Mouse (Mus musculus): ENCODE measurements around the gene Trim29.

Gene Trim29

DNA sequence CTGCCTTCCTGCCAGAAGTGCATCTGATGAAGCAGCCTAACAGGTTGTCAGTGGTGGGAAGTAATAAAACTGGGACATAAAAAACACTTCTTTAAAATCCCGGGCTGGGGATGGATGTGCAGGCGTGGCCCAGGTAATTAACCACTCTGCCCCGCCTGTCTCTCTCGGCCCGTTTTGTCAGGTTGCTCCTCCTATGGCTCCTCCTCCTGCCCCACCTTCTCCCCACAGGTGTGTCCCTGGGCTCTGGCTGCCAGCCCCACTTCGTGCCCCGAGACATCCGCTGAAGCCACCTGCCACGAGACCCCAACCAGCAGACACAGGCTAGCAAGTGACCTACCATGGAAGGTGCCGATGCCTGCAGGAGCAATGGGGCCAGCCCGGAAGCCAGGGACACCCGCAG lies at the start of gene Trim29:
Gene Trim29, plus strand, starts transcription at position 311 of the 400 bp plus-strand sequence.
- 75% methylated on average over 12 of the region's 12 CpGs for WGBS

DNA sequence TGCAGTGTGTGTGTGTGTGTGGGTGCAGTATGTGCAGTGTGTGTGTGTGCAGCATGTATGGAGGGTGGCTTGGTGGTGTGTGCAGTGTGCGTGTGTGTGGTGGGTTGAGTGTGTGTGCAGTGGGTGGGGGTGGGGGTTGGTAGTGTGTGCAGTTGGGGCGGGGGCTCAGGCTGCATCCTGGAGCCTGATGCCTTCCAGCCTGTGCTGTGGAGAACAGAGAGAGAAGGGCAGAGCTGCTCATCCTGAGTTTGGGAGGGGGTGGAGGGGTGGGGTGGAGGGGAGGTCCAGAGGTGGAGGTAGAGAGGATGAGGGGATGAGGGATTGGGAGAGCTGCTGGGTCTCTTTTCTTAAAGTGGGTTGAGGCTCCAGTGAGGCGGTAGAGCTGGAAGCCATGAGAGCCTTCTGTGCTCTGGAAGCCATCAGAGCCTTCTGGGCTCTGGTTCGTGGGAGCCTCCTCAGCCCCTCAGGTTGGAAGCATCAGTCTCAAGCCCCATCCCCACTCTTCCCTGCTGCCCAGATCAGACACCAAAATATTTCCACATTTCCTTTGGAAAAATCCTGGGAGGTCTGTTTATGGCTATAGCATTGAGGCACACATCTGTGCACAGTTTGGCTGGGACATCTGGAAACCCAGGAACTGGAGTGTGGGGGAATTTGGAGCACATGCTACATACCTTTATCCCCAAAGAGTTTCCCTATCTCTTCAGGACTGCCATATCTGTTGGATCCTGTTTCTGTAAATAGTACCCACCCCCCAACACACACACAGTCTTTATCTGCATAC lies 49.3 kb upstream of the Trim29 start:
- WGBS: 81% methylated on average over 4 of the region's 4 CpGs

DNA sequence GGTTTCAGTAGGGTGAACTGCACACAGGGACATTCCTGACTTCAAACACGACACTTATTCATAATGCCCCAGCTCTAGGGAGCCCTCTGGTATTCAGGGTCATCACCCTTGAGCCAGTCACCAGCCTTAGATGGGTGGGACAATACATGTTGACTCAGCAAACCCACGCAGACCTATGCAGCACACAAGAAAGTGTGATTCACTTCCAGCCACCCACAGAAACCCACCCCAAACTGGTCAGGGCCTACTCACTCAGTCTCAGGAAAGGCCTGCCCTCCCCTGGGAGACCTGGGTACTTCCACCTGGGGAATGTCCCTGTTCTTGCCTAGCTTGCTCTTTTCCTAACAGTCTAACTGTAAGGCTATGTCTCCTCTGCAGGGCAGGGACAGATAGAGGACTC lies 48.7 kb upstream of the Trim29 start:
- WGBS: 74% methylated on average over 2 of the region's 2 CpGs

DNA sequence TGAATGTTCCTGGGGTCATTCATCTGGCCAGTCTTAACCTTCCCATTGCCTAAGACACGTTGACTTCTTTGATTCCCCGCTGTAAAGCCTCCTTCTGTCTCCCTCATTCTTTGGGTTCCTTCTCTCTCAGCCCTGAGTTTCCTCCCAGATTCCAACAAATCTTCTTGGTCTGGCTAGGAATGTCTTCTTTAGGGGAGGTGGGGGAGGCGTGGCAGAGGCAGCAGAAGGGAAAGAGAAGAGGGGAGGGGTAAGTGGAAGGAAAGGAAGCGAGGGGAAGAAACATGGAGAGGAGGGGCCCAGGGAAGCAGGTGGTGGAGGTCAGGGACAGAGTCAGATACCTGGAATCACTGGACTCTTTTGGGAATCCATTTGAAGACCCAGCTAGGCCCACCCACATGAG lies 48.3 kb upstream of the Trim29 start:
- 89% methylated on average over 4 of the region's 4 CpGs for WGBS

DNA sequence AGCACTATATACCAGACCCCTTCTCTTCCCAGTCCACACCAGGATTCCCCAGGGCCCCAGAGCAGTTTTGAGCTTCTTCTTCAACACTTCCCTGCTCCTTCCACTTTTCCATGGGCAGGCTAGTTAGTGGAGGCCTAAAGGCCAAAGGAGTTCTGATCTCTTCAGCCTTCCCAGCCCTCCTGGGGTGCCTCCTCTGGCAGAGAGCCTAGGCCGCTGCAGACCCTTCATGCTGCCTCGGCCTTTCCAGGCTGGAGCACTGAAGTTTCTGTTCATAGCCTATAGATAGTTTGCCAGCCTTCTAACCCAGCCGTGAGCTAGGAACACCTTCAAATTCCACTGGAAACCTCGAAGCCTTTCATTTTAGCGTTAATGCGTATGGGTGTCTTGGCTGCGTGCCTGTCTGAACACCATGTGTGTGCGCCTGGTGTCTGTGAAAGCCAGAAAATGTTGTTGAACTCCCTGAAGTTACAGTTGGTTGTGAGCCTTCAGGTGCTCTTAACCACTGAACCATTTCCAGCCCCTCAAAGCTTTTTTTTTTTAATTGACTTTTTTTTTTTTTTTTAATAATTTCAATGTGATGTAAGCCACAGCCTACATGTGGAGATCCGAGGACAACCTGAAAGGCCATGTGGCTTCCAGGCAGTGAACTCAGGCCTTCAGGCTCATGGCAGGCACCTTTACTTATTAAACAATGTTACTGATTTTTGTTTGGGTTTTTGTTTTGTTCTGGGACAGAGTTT lies 47.7 kb upstream of the Trim29 start:
- WGBS: 75% methylated on average over 9 of the region's 9 CpGs

DNA sequence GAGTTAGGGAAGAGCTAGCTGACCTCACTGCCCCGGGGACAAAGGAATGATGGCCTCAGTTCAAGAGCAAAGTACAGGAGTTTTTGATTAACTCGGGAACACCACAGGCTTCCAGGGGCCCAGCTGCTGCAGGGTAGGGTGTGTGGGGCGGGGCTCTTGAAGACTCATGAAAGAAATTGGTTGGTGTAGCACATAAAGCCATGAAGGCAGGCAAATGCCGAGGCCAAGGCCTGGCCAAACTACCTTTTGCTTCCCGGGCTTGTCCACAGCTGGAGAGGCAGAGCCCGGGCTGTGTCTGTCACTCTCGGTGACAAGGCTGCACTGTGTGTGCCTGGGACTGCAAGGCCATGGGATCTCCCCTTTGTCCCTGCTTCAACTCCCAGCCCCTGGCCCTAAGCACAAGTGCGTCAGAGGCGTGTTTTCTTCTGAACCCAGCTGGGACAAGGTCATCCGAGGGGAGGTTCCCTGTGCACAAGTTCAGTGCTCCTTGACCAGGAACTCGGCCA lies 46.6 kb upstream of the Trim29 start:
- 61% methylated on average over 11 of the region's 11 CpGs for WGBS

DNA sequence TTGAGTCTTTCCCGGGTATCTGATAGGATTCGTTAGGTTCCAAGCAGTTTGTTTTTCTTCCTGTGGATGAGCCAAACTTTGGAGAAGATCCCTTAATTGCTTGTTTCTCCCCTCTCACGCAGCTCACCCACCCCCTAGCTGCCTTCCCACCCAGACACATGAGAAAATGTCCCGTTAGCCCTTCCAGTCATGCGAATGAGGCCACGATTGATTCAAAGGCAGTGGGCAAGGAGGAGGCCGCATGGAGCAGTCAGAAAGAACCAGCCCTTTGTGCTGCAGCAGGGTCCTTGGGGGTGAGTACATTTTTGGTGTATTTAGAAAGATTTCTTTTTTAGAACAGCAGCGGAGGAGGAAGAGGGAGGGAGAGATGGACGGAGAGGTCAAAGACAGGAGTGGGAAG lies 45.5 kb upstream of the Trim29 start:
- WGBS: 59% methylated on average over 9 of the region's 9 CpGs

DNA sequence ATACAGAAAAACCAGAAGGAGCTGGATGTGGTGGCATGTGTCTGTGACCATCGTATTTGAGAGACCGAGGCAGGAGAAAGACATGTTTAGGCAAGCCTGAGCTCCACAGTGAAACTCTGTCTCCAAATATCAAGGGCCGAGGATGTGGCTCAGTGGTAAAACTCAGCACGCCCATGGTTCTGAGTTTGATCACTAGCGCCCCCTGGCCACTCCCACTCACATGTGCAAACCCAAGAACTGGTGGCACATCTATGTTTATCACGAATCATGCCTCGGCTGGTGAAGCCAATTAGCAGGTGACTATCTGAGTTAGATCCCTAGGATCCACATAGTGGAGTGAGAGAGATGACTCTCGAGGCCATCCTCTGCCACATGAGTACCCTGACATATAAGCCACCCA lies 43.3 kb upstream of the Trim29 start:
- WGBS: 81% methylated on average over 8 of the region's 8 CpGs

DNA sequence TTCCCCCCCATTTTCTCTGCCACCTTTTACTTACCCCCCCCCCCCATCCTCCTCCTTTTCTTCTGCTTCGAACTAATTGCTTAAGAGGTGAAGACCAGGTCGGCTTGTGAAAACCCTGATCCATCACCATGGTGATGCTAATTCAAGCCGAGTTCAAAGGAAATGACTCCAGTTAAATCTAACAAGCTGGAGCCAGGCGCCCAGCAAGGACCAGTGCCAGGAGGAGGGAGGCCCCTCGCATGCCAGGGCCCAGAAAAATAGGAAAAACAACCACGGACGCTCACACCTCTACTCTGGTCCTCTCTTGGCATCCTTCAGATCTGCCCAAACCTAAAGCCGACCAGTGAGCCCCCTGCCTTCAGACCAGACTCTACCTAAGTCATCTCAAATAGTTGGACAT lies 41.5 kb upstream of the Trim29 start:
- WGBS: 36% methylated on average over 8 of the region's 8 CpGs

DNA sequence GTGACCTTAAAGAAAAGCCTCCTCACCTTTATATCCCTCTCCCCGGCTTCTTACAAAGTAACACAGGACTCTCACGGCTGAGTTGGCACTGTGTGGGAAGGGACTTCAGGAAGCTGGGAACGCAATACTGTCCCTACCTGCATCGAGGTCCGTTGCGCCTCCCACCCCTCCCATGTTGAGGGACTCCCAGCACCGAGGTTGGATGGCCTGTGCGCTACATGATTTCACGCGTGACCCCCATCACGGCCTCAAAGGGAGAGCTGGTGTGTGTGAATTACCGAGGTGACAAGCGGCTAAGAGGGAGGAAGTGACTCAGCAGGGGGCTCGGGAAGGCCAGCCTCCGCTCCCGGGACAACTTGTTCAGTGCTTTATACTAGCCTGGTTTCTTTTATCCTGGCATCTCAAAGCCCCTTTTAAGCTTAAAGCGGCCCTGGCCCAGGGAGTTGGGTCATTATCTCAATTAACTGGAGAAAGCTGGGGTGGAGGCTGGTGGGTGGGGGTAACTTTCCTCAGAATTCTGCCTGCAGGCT lies 39.9 kb upstream of the Trim29 start:
- WGBS: 30% methylated on average over 17 of the region's 17 CpGs

DNA sequence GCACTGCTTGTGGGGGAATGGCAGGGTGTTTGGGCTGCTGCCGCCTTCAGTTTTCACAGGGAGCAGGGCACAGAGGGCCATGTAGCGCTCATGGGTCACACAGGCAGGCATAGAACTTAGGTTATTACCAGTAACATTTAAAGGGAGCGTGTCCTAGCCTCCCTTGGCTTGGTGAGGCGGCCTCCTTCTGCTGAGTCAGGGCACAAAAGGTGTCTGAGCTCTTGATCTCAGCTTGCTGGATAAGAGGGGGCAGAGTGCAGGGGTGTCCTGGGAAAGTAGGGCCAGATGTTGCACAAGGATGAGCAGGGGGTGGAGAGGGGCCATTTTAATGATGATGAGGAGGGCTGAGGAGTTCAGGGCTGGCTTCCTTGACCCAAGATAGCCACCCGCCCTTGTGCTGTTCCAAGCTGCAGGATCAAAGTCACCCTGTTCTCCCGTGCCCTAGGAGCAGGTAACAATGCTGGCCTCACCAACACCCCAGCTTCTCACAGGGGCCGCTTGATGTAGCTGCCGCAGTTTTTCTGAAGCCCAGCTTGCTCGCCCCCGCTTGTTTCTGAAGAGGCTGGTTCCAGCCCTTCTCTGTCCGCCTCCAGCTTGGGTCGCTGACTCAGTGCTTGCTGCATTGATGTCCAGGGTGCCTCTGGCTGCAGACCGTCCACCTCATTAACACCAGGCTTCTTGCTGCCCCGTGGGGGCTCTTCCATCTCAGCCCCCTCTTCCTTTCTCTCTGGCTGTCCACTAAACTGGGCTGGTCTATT lies 38.7 kb upstream of the Trim29 start:
- 73% methylated on average over 14 of the region's 14 CpGs for WGBS

DNA sequence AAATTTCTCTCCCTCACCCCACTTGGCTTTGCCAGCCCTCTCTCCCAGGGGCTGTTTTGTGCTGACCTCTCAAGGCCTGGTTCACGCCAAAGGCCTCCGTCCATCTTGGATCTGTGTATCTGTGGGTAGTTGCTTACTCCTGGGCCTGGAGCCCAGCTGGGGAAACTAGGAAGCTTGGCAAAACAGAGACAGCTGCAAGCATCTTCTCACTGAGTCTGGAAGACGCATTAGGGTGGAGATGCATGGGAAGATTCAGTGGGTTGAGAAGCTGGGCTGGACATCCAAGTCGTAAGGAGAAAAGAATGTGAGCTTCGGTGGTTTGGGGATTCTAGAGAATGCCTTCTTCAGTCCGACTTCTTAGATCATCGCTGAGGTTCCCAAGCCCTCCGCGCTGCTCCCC lies 36.9 kb upstream of the Trim29 start:
- 83% methylated on average over 9 of the region's 9 CpGs for WGBS

DNA sequence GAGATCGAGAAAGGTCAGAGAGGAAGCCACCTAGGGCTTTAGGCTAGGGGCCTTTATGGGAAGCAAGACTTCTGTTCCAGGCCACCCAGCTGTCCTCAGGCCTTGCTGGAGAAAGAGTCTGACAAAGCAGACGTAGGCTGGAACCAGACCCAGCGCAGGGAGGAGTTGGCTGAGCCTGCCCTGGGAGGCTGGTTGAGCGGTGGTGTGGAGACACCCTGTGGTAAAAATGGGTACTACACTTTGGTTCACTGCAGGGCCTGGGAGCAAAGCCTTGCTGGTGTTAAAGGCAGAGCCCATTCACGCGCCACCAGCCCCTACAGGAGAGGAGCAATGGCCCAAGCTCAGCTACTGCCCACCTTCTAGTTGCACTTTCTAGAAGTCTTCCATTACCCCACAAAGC lies 26.4 kb upstream of the Trim29 start:
- whole genome bisulfite sequencing: 3% methylated on average over 6 of the region's 6 CpGs

DNA sequence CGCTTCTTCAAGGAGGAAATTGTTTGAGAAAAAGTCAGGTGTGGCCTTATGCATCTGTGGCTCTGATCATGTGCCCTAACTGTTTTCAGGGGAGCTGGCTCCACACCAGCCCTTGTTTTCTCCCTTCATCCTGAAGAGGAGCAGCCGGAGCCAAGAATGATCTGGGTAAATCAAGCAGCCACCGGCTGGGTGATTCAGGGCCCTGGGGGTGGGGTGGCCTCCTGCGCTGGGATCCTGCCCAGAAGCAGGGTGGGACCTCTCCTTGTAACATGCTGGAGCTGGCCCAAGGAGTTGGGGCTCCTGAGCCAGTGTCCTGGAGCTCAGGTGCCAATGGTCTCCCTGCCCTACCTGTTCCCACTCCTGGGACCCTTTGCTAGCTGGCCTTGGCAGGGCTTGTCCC lies 25.4 kb upstream of the Trim29 start:
- 76% methylated on average over 4 of the region's 4 CpGs for WGBS

DNA sequence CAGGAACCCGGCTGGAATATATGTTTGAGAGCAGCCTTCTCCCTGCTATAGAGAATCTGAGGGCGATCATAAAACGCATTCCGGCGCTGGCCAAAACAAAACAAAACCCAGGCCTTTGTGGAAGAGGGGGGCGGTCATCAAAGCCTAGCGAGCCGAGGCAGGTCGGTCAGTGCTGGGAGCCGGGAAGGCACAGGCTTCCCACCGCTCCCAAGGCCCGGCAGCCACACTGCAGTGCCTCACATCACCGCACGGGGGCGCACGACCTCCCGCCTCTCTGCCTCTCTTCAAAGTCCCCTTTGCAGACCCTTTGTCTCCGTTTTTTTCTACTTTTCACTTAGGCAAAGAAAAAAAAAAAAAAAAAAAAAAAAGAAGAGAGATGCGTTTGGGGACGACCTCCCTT lies 23.8 kb upstream of the Trim29 start:
- 17% methylated on average over 20 of the region's 20 CpGs for WGBS

DNA sequence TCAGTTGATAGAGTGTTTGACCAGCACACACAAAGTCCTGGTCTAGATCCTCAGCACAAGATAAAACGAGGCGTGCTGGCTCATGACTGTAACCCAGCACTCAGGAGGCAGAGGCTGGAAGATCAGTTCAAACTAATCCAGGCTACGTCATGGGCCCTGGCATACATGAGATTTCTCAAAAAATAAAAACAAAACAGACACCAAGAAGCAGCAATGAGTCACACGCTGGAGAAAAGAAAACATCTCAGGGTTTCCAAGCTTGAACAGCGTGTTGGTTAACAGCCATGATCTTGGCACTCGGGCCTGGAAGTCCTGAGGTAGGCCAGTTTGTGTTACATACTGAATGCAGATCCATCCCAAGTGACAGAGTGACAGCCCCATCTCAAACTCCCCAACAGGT lies 17.6 kb upstream of the Trim29 start:
- 84% methylated on average over 6 of the region's 6 CpGs for WGBS

DNA sequence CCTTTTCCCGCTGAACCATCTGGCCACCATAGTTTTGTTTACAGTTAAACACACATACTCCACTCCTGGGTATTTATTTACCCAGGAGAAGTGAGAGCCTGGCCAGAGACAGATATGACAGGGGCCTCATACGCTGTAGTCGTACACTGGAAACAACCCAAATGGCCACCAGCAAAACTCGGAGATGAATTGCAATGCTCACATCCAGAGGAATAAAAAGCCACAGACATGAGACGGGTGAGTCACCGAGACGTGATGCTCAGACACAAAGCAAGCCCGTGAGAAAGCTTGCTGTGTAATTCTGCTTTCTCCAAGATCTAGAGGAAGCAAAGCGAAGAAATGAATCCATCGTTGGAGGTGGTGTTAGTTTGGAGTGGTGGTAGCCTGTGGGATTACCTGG lies 10.3 kb upstream of the Trim29 start:
- 33% methylated on average over 10 of the region's 10 CpGs for WGBS

DNA sequence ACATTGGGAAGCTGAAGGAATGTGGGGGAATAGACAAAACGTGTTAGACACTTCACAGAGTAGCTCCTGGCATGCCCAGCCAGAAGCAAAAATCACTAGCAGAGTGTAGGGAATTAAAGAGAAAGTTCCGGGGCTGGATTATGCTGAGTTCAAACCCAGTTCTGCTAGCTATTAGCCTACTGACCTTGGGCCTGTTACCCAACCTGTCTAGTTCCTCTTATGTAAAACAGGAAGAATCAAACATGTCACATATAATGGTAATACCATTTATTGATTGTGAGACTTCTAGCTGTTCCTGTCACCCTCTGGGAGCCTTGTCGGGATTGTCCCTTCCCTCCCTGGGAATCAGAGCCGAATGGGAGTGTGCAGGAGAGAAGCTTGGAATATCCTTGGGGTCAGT lies 7.7 kb upstream of the Trim29 start:
- WGBS: 70% methylated on average over 4 of the region's 4 CpGs

DNA sequence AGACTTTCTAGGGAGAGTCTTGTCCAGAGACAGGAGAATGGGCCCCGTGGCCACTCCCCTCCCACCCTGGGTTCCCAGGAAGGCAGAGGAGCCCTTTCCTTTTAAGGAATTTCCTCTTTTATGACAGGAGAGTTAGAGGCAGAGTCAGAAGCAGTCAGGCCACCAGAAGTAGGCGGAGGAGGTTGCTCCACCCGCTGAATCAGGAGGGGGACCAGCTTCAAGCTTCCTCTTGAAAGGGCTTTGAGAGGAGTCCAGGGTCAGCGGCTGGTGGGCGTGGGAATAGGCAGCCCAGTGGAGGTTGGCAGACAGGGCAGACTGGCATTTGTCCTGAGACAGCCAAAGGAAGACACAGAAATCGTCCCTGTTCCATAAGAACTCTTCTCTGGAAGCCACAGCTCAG lies 4.8 kb upstream of the Trim29 start:
- WGBS: 66% methylated on average over 6 of the region's 6 CpGs

DNA sequence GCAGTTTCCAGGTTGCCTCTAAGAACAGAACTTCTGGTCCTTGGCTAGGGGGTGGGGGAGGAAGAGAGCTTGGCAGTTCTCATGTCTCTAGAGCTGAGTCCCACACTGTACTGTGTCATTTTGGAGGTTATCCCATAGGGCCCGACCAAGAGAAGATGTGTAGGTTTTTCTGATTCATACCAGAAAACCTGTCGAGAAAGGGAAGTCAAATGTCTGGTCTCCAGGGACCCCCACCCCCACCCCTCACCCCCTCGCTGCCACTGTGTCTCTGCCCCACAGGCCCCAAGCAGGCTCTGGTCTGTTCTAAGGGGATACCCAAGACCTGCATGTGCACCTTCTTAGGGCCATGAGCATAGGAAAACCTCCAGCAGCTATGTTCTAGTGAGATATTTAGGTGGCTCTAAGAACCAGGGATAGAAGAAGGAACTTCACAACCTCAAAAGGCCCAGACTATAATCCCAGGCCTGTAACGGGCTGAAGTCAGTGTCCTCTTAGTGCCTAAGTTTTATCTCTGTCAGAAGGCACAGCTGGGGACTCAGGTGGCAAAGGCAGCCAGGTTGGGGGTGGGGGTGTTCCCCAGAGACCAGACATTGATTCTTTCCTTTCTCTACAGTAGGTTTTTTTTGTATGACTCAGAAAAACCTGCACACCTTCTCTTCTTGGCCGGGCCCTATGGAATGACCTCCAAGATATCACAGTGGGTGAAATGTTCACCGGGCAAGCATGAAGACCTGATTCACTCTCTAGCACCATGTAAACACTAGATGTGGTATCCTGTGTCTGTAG lies 1.4 kb upstream of the Trim29 start:
- WGBS: 79% methylated on average over 6 of the region's 6 CpGs

DNA sequence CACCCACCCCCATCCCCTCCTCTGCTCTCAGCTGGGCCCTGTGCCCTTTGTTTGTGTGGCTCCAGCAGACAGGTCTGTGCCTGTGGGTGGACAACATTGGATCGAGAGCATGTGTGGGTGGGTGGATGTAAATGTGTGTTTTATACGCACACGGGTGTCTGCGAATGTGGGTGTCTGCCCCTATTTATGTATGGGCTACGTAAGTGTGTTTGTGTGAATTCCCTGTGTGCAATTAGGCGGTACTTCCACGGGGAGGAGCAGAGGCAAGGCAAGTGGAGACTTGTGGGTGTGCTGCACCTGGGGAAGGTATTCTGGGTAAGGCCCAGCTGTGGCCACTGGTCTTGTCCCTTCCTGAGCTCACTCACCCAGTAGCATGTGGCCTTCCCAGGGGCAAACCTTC lies 1.5 kb downstream of the Trim29 start:
- 43% methylated on average over 7 of the region's 7 CpGs for WGBS

Data from cerebral cortex, adult 2 months (tissue).